Mouse (Mus musculus): ENCODE measurements around the gene Prkab2.

The Prkab2 gene

DNA sequence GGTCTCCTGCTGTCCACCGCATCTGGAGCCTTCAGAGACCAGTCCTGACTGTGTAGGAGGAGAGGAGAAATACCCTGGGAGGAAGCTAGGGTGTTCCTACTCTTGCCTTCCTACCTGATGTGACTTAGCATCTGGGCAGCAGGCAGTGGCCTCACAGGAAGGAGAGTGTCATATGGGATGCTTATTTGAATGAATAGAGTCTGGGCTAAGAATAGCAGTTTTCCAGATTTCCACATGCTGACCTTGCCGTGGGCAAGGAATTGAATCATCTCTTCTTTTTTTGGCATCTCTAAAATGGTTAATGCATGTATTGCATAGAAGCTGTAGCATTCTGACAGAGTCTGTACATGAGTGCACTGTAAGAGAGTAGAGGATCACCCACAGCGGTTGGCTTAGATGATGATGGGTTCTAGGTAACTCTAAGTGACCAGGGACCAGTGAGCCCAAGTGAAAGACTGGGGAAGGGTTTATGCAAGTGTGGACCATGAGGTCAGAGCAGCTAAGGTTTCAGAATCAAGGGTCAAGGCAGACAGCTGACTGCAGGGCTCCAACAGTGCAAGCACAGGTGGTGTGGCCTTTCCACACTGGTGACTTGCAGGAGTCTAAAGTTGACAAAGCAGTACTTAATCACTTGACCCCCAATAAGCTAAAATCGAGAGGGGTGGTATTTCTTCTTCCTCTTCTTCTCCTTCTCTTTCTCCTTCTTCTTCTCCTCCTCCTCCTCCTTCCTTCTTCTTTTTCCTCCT is 28.6 kb downstream of the Prkab2 start:
- in situ Hi-C loops (cut with MboI; ENCODE audit: unreplicated experiment in 2 of 2): loop anchor here in 1 of 2 experiments (10.0 to 25.0 kb wide), 2 partner anchors 551 to 1288 kb away; no protein-coding TSS in a partner anchor

DNA sequence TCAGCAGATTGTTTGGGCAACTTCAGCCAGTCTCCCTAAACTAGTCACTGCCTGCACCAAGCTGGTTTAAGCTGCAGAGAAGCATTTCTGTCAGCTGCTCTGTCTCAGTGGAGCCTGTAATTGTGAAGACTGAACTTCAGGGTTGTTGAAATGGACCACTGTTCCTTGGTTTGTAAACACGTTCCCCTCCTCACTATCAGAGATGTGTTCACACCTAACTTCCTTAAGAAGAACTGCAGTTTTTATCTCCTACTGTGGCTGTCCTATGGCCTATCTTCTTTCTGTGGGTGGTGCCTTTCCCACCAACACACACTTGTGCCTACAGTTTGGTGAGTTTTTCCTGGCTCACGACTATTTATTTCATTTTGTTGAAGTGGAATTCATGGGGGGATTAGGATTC is 31.3 kb downstream of the Prkab2 start:
- in situ Hi-C loops (cut with MboI; ENCODE audit: unreplicated experiment in 2 of 2): loop anchor here in 1 of 2 experiments (10.0 to 25.0 kb wide), 2 partner anchors 548 to 1286 kb away; no protein-coding TSS in a partner anchor

- in situ Hi-C loops (cut with MboI; ENCODE audit: unreplicated experiment in 2 of 2): loop anchor here in 1 of 2 experiments (25.0 kb wide), 1 partner anchor 547 kb away; no protein-coding TSS in a partner anchor
These were observed 32.6 kb downstream of the Prkab2 start for GRCm38 (mm10) chr3:97690590-97690989.

DNA sequence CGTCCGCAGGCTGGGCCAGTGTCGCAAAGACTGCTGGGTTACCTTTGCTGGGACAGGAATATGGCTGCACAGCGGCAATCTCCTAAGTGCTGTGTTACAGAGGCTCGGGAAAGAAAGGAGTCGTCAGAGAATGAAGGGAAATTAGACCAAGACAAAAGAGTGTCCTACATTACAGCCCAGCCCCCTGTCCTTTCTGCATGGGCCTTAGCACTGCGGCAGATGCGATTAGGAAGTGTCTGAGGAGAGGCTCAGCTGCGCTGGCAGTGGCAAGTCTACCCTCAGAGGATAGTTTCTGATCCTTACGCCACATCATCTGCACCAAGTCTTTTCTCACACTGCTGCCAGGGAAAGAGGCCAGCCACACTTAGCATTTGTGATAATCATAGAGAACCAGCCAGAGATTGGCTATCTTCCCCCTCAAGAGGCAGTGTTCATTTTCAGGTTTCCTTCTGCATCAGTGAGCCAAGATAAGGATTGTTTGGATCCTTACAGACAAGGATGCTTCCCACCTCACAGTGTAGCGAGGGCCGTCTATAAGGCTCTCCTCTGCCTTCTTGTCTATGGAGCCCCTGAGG is 33.5 kb downstream of the Prkab2 start:
- in situ Hi-C loops (cut with MboI; ENCODE audit: unreplicated experiment in 2 of 2): loop anchor here in 1 of 2 experiments (25.0 kb wide), 1 partner anchor 546 kb away; no protein-coding TSS in a partner anchor

- in situ Hi-C loops (cut with MboI; ENCODE audit: unreplicated experiment in 2 of 2): loop anchor here in 1 of 2 experiments (25.0 kb wide), 1 partner anchor 543 kb away; no protein-coding TSS in a partner anchor
These were observed 35.8 kb downstream of the Prkab2 start for GRCm38 (mm10) chr3:97693806-97694205.

DNA sequence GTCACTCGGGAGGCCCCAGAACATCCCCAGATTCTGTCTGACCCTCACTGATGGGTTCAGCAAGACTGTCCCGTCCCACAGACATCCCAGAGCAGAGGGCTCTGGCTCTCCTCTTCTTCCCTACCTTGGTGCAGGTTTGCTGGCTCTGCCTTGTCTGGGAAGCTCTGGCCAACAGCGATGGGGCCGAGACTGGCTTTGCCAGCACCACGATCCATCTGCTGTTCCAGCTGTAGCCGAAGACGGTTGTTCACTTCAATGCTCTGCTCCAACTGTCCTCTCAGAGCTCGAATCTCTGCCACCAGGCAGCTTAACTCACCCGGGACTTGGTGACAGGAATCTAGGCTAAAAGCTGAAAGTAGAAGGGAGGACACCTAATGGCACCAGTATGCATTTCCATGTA is 38.9 kb downstream of the Prkab2 start:
- in situ Hi-C loops (cut with MboI; ENCODE audit: unreplicated experiment in 2 of 2): loop anchor here in 1 of 2 experiments (25.0 kb wide), 1 partner anchor 540 kb away; no protein-coding TSS in a partner anchor

GRCm38 (mm10) chr3:97697291-97697690 is 39.3 kb downstream of the Prkab2 start:
- in situ Hi-C loops (cut with MboI; ENCODE audit: unreplicated experiment in 2 of 2): loop anchor here in 1 of 2 experiments (25.0 kb wide), 1 partner anchor 540 kb away; no protein-coding TSS in a partner anchor

DNA sequence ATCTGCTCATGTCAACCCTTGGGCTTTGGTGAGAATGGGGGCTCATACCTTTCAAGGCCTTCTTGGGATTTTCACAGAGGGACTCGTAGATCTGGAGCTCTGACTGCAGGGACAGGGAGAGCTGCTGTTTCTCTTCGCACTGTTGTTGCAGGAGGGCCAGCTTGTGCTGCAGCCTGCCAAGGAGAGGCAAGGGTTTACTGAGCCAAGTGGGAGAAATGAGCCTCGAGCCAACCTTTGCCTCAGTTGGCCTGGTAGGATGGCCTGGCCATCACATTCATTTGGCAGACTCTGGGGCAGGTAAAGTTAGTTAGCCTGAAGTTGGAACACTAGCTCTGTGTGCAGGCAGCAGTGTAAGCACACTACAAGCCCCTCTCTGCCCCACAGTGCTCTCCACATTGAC is 41.1 kb downstream of the Prkab2 start:
- in situ Hi-C loops (cut with MboI; ENCODE audit: unreplicated experiment in 2 of 2): loop anchor here in 1 of 2 experiments (25.0 kb wide), 1 partner anchor 538 kb away; no protein-coding TSS in a partner anchor

- in situ Hi-C loops (cut with MboI; ENCODE audit: unreplicated experiment in 2 of 2): no loop called here
These were observed 43.2 kb downstream of the Prkab2 start for GRCm38 (mm10) chr3:97701198-97701597.

DNA sequence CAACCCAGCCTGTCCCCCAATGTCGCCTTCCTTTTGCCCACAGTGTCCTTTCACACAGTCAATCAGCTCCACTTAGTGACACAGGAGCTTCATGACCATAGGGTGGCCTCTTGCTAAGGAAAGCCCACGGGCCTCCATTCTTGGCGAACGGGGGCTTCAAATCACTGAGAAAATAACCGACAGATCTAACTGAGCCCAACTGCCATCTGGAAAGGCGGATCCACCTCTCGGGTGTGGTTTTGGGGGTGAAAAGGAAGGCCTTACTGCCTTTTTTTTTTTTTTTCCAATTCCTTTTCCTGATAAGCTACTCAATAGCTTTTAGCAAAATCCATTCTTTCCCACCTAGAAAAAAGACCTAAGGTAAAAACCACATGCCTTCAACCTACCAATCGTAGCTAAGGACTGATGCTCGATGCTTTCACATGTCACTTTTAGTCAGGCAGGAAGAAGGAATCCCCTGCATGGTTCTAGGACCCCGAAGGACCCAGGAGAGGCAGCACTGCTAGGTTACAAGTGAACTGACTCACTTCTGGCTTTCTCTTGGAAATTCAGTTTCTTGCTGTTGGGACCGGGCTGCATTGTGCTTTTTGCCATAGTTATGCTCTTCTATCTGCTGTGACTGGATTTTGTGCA is 44.6 kb downstream of the Prkab2 start:
- in situ Hi-C loops (cut with MboI; ENCODE audit: unreplicated experiment in 2 of 2): no loop called here

- in situ Hi-C loops (cut with MboI; ENCODE audit: unreplicated experiment in 2 of 2): no loop called here
These were observed 47.5 kb downstream of the Prkab2 start for GRCm38 (mm10) chr3:97705508-97705907.

- in situ Hi-C loops (cut with MboI; ENCODE audit: unreplicated experiment in 2 of 2): no loop called here
These were observed 48.6 kb downstream of the Prkab2 start for GRCm38 (mm10) chr3:97706561-97706960.

- in situ Hi-C loops (cut with MboI; ENCODE audit: unreplicated experiment in 2 of 2): no loop called here
These were observed 52.1 kb downstream of the Prkab2 start for GRCm38 (mm10) chr3:97710134-97710533.

- in situ Hi-C loops (cut with MboI; ENCODE audit: unreplicated experiment in 2 of 2): no loop called here
These were observed 52.9 kb downstream of the Prkab2 start for GRCm38 (mm10) chr3:97710881-97711280.

DNA sequence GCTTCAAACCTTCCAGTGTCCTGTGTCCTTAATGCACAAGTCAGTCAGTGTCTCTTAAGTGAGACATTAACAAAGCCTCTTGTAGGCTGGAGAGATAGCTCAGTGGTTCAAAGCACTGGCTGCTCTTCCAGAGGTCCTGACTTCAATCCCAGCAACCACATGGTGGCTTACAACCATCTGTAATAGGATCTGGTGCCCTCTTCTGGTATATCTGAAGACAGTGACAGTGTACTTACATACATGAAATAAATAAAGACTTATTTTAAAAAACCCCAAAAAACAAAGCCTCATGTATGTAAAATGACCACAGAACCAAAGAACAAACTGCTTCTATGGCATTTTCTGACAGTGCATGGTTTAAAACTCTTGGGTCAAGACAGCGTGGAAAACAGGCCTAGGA is 57.9 kb downstream of the Prkab2 start:
- in situ Hi-C loops (cut with MboI; ENCODE audit: unreplicated experiment in 2 of 2): no loop called here

GRCm38 (mm10) chr3:97719116-97719515 is 61.1 kb downstream of the Prkab2 start:
- in situ Hi-C loops (cut with MboI; ENCODE audit: unreplicated experiment in 2 of 2): no loop called here
